Mouse (Mus musculus) A20 (cell line): ENCODE measurements around the gene Plrg1.
A peak's percentile ranks its signal among the peaks of the same experiment; 100 is the strongest.

Source experiments
- DNase-seq: peaks from one replicate; pipeline ENCODE4 v3.0.0-alpha.2; 2011; ENCODE audit warnings: low read depth, low spot score

Plrg1 gene

GRCm38 (mm10) chr3:83055281-83056038 lies at the start of gene Plrg1:
TSS of gene Plrg1 (plus strand) at chr3:83055522.
- peak; percentile 98 for DNase-seq

DNA sequence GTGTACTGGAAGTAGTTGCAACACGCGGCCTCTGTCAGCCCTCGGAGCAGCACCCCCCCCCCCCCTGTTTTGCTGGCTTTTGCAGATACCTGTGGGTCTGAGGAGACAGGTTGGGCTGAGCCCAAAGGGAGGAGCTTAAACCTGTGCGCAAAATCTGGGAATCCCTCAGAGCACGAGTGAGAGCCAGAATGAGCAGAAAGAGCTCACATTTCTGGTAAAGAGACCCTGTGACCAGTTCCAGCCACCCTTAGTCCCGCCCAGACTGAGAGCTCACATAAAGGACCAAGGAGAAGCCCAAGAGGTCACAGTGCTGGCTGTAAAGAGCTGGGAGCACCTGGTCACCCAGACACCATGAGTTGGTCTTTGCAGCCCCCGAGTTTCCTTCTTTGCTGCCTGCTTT lies 47.8 kb upstream of the Plrg1 start, which contains the start of gene Fgg:
Gene Fgg (plus strand): TSS at position 168 of the 400 bp plus-strand sequence.
- no peak for DNase-seq

- DNase-seq: no peak
Observed at GRCm38 (mm10) chr3:83010291-83010690, 45.0 kb upstream of the Plrg1 start.

GRCm38 (mm10) chr3:83011136-83011535 lies 44.2 kb upstream of the Plrg1 start:
- DNase-seq: no peak

- no peak for DNase-seq
Observed at GRCm38 (mm10) chr3:83011565-83011964, 43.8 kb upstream of the Plrg1 start.

DNA sequence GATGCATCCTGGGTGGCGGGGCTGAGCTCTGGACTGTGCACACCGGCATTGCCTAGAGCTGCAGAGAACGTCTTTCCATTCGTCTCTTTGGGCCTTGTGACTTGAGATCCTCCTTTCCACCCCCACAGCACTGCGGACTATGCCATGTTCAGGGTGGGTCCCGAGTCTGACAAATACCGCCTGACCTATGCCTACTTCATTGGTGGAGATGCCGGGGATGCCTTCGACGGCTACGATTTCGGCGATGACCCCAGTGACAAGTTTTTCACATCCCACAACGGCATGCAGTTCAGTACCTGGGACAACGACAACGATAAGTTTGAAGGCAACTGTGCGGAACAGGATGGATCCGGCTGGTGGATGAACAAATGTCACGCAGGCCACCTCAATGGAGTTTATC lies 42.7 kb upstream of the Plrg1 start:
- no peak for DNase-seq

DNA sequence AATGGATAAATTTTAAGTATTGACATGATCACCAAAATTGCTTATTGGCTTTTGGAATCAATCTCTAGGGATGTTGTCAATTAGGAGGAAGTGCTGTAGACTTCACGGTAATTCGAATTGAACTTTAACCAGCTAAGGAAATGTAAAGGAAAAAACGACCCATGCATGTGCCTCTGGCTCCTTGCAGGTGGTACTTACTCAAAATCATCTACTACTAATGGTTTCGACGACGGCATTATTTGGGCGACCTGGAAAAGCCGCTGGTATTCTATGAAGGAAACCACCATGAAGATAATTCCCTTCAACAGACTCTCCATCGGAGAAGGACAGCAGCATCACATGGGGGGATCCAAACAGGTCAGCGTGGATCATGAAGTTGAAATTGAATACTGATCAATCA lies 41.4 kb upstream of the Plrg1 start:
- no peak for DNase-seq

GRCm38 (mm10) chr3:83016236-83016635 lies 39.1 kb upstream of the Plrg1 start:
- DNase-seq: no peak

GRCm38 (mm10) chr3:83020387-83020786 lies 34.9 kb upstream of the Plrg1 start:
- DNase-seq: no peak

GRCm38 (mm10) chr3:83021176-83021575 lies 34.1 kb upstream of the Plrg1 start:
- DNase-seq: no peak

- no peak for DNase-seq
Observed at GRCm38 (mm10) chr3:83025036-83025435, 30.3 kb upstream of the Plrg1 start.

- DNase-seq: no peak
Observed at GRCm38 (mm10) chr3:83025475-83026301, 29.6 kb upstream of the Plrg1 start, which contains the start of gene Fga. TSS of gene Fga (plus strand) at chr3:83026076.

DNA sequence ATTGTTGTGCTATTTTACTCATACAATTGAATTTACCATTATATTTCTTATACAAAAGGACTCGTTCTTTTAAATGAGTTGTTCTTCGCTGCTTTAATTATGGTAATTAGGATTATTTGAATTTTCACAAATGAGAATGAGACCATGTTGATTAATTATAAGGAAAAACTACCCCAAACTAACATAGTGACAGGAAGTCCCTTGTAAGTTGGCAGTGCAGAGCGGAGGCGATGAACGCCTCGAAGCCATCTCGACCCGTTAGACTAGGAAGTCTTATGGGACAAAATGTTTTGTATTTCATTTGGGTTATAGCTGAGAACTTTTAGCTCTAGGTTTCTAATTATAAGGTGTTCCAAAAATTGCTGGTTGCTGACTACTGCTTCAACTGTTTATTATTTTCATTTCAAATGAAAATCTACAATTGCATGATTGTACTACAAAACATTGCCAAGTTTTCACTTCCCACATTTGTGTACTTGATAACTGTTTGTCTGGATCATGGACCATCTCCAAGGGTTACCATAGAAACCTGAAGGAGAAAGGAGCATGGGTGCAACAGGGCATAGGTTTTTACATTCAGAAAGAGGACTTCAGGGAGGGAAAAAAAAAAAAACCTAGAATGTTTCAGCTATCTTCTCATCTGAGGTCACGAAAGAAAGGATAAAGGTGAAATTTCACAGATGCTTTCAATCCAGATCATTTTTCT lies 27.6 kb upstream of the Plrg1 start:
- DNase-seq: no peak

- DNase-seq: no peak
Observed at GRCm38 (mm10) chr3:83030331-83030730, 25.0 kb upstream of the Plrg1 start.

DNA sequence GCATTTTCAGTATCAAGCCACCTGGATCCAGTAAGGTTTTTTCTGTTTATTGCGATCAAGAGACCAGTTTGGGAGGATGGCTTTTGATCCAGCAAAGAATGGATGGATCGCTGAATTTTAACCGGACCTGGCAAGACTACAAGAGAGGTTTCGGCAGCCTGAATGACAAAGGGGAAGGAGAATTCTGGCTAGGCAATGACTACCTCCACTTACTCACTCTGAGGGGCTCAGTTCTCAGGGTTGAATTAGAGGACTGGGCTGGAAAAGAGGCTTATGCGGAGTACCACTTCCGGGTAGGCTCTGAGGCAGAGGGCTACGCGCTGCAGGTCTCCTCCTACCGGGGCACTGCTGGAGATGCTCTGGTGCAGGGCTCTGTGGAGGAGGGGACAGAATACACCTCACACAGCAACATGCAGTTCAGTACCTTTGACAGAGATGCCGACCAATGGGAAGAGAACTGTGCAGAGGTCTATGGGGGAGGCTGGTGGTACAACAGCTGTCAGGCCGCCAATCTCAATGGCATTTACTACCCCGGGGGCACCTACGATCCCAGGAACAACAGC lies 22.5 kb upstream of the Plrg1 start:
- DNase-seq: no peak

DNA sequence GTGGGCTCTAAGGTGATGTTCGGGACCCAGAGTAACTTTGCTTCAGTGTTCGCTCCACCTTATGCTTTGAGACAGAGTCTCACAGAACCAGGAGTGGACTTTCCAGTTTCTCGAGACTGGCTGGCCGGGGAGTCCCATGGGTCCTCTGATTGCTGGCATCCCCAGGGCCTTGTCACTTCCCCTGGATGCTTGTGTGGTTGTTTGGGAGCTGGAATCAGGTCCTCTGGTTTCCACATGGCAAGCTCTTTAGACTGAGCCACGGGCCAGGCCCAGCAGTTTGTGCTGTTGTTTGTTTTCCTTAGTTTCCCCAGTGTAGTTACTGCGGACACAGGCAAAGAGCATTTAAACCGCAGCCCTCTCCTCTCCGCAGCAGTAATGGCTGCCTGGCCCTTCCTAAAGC lies 21.5 kb upstream of the Plrg1 start:
- no peak for DNase-seq

GRCm38 (mm10) chr3:83038865-83039264 lies 16.5 kb upstream of the Plrg1 start:
- DNase-seq: no peak

DNA sequence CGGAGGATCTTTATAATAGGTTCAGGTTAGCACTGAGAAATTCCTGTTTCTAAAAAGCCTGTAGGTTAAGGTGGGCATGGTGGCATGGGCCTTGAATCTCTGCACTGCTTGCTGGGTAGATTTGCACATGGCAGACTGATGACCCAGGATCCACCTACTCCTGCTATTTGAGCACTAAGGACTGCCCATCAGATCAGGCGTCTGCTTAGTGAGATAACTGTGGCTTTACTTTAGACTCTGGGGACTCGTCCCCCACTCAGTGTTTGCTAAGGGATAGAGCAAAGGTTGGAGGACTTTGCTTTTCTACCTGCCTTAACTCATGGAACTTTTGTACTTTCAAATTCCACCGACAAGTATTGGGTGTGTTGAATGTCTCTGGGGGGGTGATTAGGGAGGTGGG lies 15.7 kb upstream of the Plrg1 start:
- DNase-seq: no peak

DNA sequence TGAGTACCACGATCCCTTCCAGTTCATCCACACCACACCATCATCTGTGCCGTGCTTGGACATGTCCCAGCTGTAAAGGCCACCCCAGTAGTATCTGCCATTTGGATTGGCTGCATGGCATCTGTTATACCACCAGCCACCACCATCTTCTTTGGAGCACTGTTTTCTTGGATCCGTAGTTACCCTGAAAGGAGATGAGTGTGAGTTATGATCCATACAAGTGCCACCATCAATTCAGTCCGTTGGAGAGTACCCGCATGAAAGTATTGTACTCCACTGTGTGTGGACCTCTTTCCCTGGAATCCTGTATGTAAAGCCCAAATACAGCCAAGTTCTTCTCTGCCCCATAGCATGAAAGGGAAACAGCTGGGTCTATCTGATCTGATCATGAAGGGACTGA lies 12.9 kb upstream of the Plrg1 start:
- DNase-seq: no peak

- DNase-seq: no peak
Observed at GRCm38 (mm10) chr3:83046649-83047048, 8.7 kb upstream of the Plrg1 start.

DNA sequence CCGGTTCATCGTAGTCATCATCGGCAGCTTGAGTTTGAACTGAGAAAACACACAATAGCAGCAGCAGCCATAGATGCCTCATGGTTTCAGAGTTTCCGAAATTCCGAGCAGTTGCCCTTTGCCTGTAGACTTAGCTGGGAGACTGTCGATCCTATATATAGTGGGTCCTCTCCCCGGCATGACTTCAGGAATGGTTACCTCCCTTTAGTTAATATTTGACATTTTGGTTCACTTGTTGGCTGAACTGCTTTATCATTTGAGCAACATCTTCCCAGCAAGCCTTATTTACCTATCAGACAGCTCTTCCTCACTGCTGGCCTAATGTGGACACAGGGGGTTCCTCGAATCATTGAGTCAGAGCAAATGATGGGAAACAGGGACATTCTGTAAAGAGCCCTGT lies 5.6 kb upstream of the Plrg1 start, which contains the start of gene Fgb:
Gene Fgb (minus strand): TSS at position 184 of the 400 bp plus-strand sequence.
- no peak for DNase-seq

DNA sequence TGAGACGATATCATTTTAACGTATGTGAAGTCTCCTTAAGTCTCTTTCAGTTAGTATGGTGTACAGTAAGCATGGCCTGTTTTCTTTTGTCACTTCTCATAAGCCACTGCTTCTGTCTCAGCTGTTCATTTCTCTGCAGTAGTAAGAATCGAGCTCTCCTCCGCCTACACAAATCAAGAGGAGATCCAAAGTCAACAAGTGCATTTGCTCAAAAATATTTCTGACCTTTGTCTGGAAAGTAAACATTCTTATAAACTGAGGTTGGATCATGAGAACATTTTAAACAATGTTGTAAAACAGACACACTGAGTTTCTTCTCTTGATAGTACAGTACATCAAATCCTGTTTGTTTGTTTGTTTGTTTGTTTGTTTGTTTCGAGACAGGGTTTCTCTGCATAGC lies 4.7 kb upstream of the Plrg1 start:
- DNase-seq: no peak
